Mouse (Mus musculus): ENCODE results near the gene Znrf2.

GRCm38 (mm10) chr6:54933866-54934265 lies 117.2 kb downstream of the Znrf2 start:
- TF ChIP-seq CTCF (IDR thresholded peaks at IDR 0.05; ENCODE audit: low read depth), result no peak
- no peak for TF ChIP-seq EP300 (optimal IDR thresholded peaks at IDR 0.05)

Measured in stomach, postnatal 0 days (tissue).